Mouse (Mus musculus) urinary bladder, postnatal 0 days (tissue): ENCODE measurements around the gene Il17rb. TPM values are rescaled to one million over a fixed set of nuclear protein-coding genes. Genes with fewer than 3 reads are reported as not detected.

Experiments
- microRNA-seq: library from miRNA; unstranded; fragments of <30 nt; microRNA quantifications from one replicate; pipeline ENCODE4, GENCODE M21; 2016
- polyA plus RNA-seq: library from polyadenylated mRNA; unstranded; fragments of >200 nt; fragmentation: Nextera tagmentation; extraction: Ambion mirVana; gene quantifications from 2 replicates; pipeline ENCODE4 v1.2.1, GENCODE M21; 2015

Il17rb gene
- 0.34 and 0.37 TPM in 2 replicates for polyA plus RNA-seq

DNA sequence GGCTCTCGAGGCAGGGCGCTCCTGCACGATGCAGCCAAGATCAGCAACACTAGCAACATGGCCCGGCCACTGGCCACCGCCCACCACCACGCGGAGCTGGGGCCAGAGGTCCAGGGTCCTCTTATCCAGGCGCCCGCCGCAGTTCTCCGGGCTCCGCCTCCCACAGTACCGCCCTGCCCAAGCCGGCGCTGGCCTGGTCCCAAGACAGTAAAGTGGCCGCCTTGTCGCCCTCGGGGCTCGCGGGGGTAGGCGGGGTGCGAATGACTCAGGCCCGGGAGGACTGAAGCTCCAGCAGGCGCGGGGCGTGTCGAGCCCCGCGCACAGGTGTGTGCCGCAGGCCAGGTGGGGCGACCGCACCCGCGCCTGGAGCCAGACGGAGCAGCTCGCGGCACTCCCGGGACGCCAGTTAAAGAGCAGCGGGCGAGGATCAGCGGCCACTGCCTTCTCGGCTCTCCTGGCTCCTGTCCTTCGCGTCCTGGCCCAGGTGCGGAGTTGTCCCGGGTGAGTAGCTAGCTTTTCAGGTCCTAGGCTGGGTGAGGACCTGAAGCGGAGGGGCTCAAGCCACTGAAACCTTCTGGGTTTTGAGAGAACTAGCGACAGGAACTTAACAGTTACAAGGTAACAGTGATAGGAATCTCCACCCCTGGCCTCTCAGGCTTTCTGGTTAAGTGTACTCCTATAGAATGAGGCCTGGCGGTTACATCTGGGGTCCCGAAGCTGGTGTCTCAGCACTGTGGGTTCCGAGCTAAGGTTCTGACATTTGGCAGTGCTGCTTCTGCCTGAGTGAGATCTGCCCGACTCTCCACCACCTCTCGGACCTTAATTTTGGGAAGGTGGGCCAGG lies at the start of gene Il17rb, which contains the start of gene Chdh:
TSS of gene Il17rb (minus strand) at position 164 of the 843 bp plus-strand sequence.
TSS of gene Chdh (plus strand) at position 291 of the 843 bp plus-strand sequence.

DNA sequence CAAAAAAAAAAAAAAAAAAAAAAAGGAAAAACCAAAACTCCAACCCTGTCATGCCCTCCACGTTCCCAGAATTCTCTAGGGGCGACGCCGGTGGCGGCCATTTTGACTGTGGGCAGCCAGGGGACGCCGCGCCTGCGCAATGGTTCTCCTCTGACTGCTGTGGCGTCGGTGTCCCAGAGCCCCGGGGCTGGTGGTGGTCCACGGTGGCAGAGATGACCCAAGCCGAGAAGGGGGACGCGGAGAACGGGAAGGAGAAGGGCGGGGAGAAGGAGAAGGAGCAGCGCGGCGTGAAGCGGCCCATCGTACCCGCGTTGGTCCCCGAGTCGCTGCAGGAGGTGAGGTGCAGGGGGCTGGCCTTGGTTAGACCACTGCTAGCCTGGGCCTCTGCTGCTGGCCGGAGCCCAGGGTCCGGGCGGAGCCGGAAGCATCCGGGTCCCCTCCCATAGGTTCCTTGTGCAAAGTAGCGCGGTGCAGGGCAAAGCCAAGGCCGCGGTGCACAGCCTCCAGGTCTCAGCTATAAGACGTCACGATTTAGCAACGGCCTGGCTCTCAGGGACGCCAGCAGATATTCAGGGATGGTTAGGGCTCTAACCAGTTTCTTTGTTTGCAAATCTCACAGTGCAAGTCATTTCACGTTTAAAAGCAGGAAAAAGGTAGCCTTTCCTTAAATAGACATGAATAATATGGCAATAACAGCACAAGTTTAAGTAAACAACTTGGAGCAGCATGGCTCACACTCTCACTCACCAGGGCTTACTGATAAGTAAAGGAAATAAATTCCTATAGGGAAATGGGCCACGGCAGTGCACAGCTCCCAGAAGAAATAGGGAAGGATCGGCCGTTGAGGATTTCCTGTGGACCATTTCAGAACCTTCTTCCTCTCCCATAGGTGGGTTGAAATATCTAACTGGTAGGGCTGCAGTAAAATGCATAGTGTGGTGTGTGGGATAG lies 30.2 kb downstream of the Il17rb start, which contains the start of gene Actr8:
TSS of gene Actr8 (plus strand) at position 84 of the 951 bp plus-strand sequence.

DNA sequence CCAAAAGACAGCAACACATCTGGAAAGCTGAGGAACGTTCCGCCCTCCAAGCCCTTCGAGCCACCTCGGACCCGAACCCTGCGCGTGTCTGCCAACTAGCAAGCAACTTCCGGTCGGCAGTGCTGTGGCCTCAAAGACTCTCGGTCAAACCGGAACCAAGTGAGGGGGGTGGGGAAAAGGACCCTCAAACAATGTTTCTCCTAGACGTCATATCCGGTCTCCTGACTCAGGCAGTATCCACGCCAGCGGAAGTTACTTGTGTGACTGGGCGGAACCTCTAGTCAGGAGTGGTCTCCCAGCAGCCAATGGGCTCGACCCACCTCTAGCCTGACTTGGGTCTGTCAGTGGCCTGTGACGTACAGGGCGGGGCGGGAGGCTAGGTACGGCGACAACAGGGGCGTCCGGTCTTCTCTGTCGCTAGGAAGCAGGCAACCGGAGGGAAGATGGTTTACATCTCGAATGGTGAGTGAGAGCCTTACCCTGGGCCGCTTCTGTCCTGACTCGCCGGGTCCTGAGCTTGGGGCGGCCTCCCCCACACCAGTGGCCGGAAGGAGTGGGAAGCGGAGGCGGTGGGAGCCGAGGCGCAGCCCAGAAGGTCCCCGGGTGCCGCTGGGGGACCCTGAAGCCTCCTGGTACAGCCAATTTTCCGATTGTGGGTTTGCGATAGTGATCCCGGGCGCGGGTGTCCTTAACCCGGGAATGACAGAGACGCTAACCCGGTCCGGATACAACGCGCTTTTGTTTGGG lies 40.4 kb downstream of the Il17rb start, which contains the start of gene Selenok:
TSS of gene Selenok (plus strand) at position 234 of the 747 bp plus-strand sequence.

Small RNAs within 50 kb of the gene (microRNA-seq; reads per million reads assigned to microRNA genes)
- not detected for gene Mir6947

Other genes with a start within 250 kb of the Il17rb start
- 286 and 351 TPM in 2 replicates for gene Selenok, start 40.6 kb downstream of the Il17rb start, polyA plus RNA-seq
- gene Actr8, start 30.6 kb downstream of the Il17rb start, polyA plus RNA-seq: 34.1 and 35.4 TPM in 2 replicates
- gene Chdh, start 127 bp upstream of the Il17rb start, polyA plus RNA-seq: 0.08 TPM in 2 replicates